Mouse (Mus musculus) liver, embryonic 13.5 days (tissue): ENCODE measurements around the gene Mettl7a3. TPM values are rescaled to one million over a fixed set of nuclear protein-coding genes. Genes with fewer than 3 reads are reported as not detected.

Source experiments
- polyA plus RNA-seq: library from polyadenylated mRNA; unstranded; fragments of >200 nt; fragmentation: Nextera tagmentation; extraction: Ambion mirVana; gene quantifications from 2 replicates; pipeline ENCODE4 v1.2.1, GENCODE M21; 2015

Gene Mettl7a3
- polyA plus RNA-seq, 1 experiment from 2014 or later = not detected

Other genes with a start within 250 kb of the Mettl7a3 start
- gene Atf1, start 107.1 kb upstream of the Mettl7a3 start, polyA plus RNA-seq = 46.5 and 51.3 TPM in 2 replicates
- gene Tmprss12, start 54.1 kb upstream of the Mettl7a3 start, polyA plus RNA-seq = not detected in 2 replicates
- gene Mettl7a1, start 30.8 kb upstream of the Mettl7a3 start, polyA plus RNA-seq = 6.6 and 7.7 TPM in 2 replicates
- not detected in 2 replicates for gene Methig1, start 18.2 kb downstream of the Mettl7a3 start, polyA plus RNA-seq
- gene Mettl7a2, start 18.3 kb downstream of the Mettl7a3 start, polyA plus RNA-seq = not detected in 2 replicates
- gene Higd1c, start 29.6 kb downstream of the Mettl7a3 start, polyA plus RNA-seq = not detected in 2 replicates
- not detected in 2 replicates for gene Gm5475, start 87.2 kb downstream of the Mettl7a3 start, polyA plus RNA-seq
- gene Slc11a2, start 90.1 kb downstream of the Mettl7a3 start, polyA plus RNA-seq = 46.8 and 57.1 TPM in 2 replicates
- 14.4 and 15.0 TPM in 2 replicates for gene Letmd1, start 134.1 kb downstream of the Mettl7a3 start, polyA plus RNA-seq
- gene Csrnp2, start 160.6 kb downstream of the Mettl7a3 start, polyA plus RNA-seq = 1.1 and 1.3 TPM in 2 replicates
- gene Tfcp2, start 217.1 kb downstream of the Mettl7a3 start, polyA plus RNA-seq = 4.4 and 4.6 TPM in 2 replicates